Mouse (Mus musculus): ENCODE measurements around the gene Zfp683.

DNA sequence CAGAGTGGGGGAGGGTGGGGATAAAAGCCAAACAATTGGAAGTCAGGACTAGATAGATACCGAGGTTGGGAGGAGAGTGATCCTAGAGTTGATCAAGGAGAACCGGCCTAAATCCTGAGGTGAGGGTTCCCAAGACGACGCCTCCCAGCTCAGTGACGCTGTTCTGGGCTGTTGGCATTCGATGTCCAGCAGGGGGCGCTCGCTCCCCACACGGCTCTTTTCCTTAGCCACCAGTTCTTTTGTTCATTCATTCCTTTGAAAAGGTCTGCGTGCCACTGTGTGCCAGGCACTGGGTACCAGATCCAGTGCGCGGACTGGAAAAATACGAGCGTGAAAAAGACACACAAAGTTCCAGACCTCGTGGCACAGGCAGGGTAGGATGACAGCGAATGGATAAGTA is 17.7 kb upstream of the Zfp683 start:
- TF ChIP-seq CTCF (conservative IDR thresholded peaks at IDR 0.05; ENCODE audit: low read length): peak; percentile 87
- no peak for TF ChIP-seq NANOG (IDR thresholded peaks at IDR 0.05; ENCODE audit: borderline replicate concordance, low read length)
- no peak for TF ChIP-seq POU5F1 (IDR thresholded peaks at IDR 0.05; ENCODE audit: borderline replicate concordance, low read length)
